Mouse (Mus musculus) brown adipose tissue, adult 24 weeks (tissue): ENCODE measurements at regions not wholly inside any gene's neighbourhood (a gene's known extent, or its start where the extent isn't known, plus 50 kb on each side); places are given as distances from the start of the nearest gene placed in this dataset.

ENCODE experiments used
- H3K27ac ChIP-seq: fragments of 200-500 bp; replicated peaks from 2 replicates; pipeline ENCODE4 v1.5.1; 2012; ENCODE audit warnings: low read depth, mild to moderate bottlenecking, low read length
- H3K4me1 ChIP-seq: fragments of 200-500 bp; 2 replicates; pipeline ENCODE4 v1.6.1; 2012; ENCODE audit warnings: low read length, mixed read lengths; ENCODE audit not compliant: control insufficient read depth, insufficient read depth, insufficient read length
- H3K4me3 ChIP-seq: fragments of 200-500 bp; 2 replicates; pipeline ENCODE4 v1.5.1; 2012; ENCODE audit warnings: low read depth, mild to moderate bottlenecking, low read length, moderate library complexity; ENCODE audit not compliant: insufficient read depth

GRCm38 (mm10) chr3:65047879-65048278, 61.3 kb upstream of the Kcnab1 start:
- H3K4me1 ChIP-seq = no peaks in the 10 kb centered on the region
- H3K4me3 ChIP-seq = no peak overlapping the region
- no peak overlapping the region for H3K27ac ChIP-seq

- no peak overlapping the region for H3K4me3 ChIP-seq
- no peak overlapping the region for H3K27ac ChIP-seq
- no peaks in the 10 kb centered on the region for H3K4me1 ChIP-seq
Observed at GRCm38 (mm10) chr3:65055401-65055800, 53.8 kb upstream of the Kcnab1 start.
